Mouse (Mus musculus) kidney, postnatal 0 days (tissue): ENCODE measurements around the gene Pkn3. TPM values are rescaled to one million over a fixed set of nuclear protein-coding genes. Genes with fewer than 3 reads are reported as not detected.
"Not testable (repeated sequence)": the region's sequence is repeated elsewhere in the genome, so short reads cannot be mapped to it uniquely, and the experiment has no call there.

Source experiments
- ATAC-seq: fragments of 200-750 bp; cut with Nextera tagmentation; replicated peaks from 2 replicates; pipeline ENCODE4 v1.8.0; 2017; ENCODE audit warnings: low read depth, moderate number of reproducible peaks, moderate TSS enrichment, moderate library complexity; ENCODE audit not compliant: low FRiP score
- DNase-seq: peaks from one replicate; pipeline ENCODE4 v3.0.0-alpha.2; 2016; ENCODE audit warnings: low spot score
- H3K27ac ChIP-seq: fragments of 300-500 bp; sonication (generic); 2 replicates; pipeline ENCODE4 v1.5.1; 2014; ENCODE audit warnings: mild to moderate bottlenecking
- H3K27me3 ChIP-seq: fragments of 300-500 bp; sonication (generic); 2 replicates; pipeline ENCODE4 v1.6.1; 2014; ENCODE audit warnings: low read length, mixed read lengths; ENCODE audit not compliant: insufficient read depth
- H3K36me3 ChIP-seq: fragments of 300-500 bp; sonication (generic); 2 replicates; pipeline ENCODE4 v1.6.1; 2014; ENCODE audit warnings: low read length, mixed read lengths; ENCODE audit not compliant: insufficient read depth
- H3K4me1 ChIP-seq: fragments of 300-500 bp; sonication (generic); replicated peaks from 2 replicates; pipeline ENCODE4 v1.6.1; 2014; ENCODE audit warnings: antibody characterized with exemption, low read length, mixed read lengths; ENCODE audit not compliant: insufficient read depth
- H3K4me2 ChIP-seq: fragments of 300-500 bp; sonication (generic); 2 replicates; pipeline ENCODE4 v1.6.1; 2014; ENCODE audit warnings: mild to moderate bottlenecking, low read length, moderate library complexity, mixed read lengths
- H3K4me3 ChIP-seq: fragments of 300-500 bp; sonication (generic); replicated peaks from 2 replicates; pipeline ENCODE4 v1.5.1; 2014; ENCODE audit warnings: low read depth, low read length
- H3K9ac ChIP-seq: fragments of 300-500 bp; sonication (generic); 2 replicates; pipeline ENCODE4 v1.6.1; 2014; ENCODE audit warnings: low read depth, low read length
- H3K9me3 ChIP-seq: fragments of 300-500 bp; sonication (generic); replicated peaks from 2 replicates; pipeline ENCODE4 v1.6.1; 2016; ENCODE audit warnings: low read length, inconsistent platforms, mixed read lengths
- CTCF ChIP-seq: IDR thresholded peaks from 2 replicates; pipeline ENCODE4 v1.5.1; 2016; ENCODE audit warnings: antibody characterized with exemption, low read depth, mild to moderate bottlenecking, moderate library complexity
- WGBS: fragments of 180-500 bp; shearing (Covaris S2); extraction: QIAGEN DNeasy Blood & Tissue Kit; methylation state at CpG from one replicate; pipeline ENCODE4 v1.1.7; 2014; 5-methylcytosine and 5-hydroxymethylcytosine counted together
- polyA plus RNA-seq: library from polyadenylated mRNA; unstranded; fragments of >200 nt; fragmentation: Nextera tagmentation; extraction: Ambion mirVana; gene quantifications from 2 replicates; pipeline ENCODE4 v1.2.1, GENCODE M21; 2015

Gene Pkn3
- polyA plus RNA-seq, 1 experiment from 2014 or later = 6.4 TPM

DNA sequence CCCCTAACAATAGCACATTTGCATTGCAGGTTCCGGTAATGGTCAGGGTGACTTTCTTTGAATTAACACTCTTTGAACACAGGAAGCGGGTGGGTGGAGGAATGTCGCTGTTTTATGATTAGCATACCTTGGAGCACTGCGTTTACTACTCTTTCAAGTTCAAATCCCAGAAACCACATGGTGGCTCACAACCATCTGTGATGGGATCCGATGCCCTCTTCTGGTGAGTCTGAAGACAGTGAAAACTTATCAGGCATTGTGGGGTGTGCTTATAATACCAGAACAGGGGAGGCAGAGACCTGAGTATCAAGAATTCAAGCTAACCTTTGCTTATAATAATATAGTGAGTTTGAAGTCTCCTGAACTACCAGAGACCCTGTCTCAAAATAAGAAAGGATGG lies 53.8 kb downstream of the Pkn3 start:
- not testable (repeated sequence) for ATAC-seq
- WGBS = 44% methylated on average over 5 of the region's 5 CpGs
- peak; percentile 42 for TF ChIP-seq CTCF

DNA sequence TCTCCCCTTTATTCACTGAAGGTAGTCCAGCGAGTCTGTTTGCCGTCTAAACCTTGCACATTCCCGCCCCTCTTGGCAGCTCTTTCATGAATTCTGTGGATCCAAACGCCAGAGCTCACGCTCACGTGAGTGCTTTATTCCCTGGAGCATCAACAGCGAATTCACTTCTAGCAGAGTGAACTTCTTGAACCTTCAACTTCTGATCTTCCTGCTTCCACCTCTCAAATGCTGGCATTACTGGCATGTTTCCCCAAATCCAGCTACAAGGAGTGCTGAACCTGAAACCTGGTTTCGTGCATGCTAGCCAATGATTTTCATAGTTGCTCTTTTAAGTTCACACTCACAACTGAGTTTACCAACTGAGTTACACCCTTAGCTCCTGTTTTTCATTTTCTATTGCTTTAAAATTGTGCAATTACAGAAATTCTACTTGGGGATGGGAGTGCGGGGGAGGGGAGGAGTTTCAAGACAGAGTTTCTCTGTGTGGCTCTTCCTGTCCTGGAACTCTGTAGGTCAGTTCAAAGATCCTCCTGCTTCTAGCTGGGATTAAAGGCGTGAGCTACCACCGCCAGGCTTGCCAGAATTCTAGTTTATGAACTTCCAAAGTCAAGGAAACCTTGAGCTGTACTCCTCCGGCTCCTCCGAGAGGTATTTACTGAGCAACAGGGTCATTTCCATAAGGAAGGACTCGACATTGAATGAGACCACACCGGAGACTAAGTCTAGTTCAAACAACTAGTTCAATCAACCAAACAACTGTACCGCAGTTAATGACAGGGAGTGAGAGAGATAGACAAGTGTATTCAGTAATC lies 55.5 kb downstream of the Pkn3 start:
- TF ChIP-seq CTCF = no peak
- 11% methylated on average over 16 of the region's 16 CpGs for WGBS
- 0 out of 2 replicates have a peak, but pooled peaks cover 12% of the 10 kb centered on the region for H3K4me1 ChIP-seq
- H3K36me3 ChIP-seq = peaks cover 12% of the 10 kb centered on the region
- ATAC-seq (peak; percentile 55), DNase-seq (peak; percentile 69)
- peak overlapping the region; percentile 80 for H3K9ac ChIP-seq
- H3K4me2 ChIP-seq = peak overlapping the region; percentile 90
- H3K27ac ChIP-seq = peak overlapping the region; percentile 90
- peak overlapping the region; percentile 92 for H3K4me3 ChIP-seq
- no peaks in the 10 kb centered on the region for H3K9me3 ChIP-seq
- no peaks in the 10 kb centered on the region for H3K27me3 ChIP-seq

More for the DNA sequence above, 53.8 kb downstream of the Pkn3 start:
- H3K4me3 ChIP-seq, H3K9ac ChIP-seq, H3K27ac ChIP-seq, H3K9me3 ChIP-seq, DNase-seq, H3K4me2 ChIP-seq, H3K36me3 ChIP-seq, H3K27me3 ChIP-seq: not testable (repeated sequence)
- H3K4me1 ChIP-seq = 0 out of 2 replicates have a peak, but pooled peaks cover 12% of the 10 kb centered on the region

DNA sequence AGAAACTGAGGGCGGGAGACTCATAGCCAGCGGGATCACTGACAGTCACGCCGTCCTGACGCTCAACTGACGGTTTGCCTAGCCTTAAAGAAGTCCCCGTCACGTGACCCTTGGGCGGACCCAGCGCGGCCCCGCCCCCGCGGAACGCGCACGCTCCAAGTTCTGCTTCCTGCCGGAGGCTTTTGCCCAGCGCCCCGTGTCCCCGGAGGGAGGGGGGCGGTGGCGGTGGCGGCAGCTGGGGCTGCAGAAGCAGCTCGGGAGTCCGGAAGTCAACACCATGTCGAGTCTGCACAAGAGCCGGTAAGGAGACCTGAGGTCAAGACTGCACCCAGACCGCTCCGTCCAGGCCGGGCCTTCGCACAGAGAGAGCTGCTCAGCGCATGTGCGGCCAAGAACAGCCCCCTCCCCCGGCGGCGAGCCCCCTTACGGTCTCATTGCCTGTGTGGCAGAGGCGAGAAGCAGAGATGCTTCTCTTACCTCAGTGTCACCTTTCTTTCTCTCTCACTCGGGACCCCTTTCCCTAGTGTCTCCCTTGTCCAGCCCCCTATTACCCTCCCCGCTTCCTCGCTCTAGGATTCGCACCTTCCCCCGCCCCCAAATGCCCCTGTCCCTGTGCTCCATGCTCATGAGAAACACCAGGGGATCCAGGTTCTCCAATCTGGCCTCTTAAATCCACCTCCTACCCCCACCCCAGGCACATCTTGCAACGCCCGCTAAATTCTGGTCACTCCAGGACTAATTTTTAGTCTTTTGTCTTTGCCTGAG lies 56.3 kb downstream of the Pkn3 start, which contains the start of gene Tbc1d13:
Gene Tbc1d13, plus strand, starts transcription at position 134 of the 765 bp plus-strand sequence.
- peak within 1 kb of the TSS; percentile 80 for H3K9ac ChIP-seq
- under 1% methylated on average over 42 of the region's 46 CpGs for WGBS
- peaks cover 12% of the 10 kb centered on the region for H3K36me3 ChIP-seq
- peak; percentile 90 for ATAC-seq
- peak within 1 kb of the TSS; percentile 90 for H3K27ac ChIP-seq
- 0 out of 2 replicates have a peak, but pooled peaks cover 12% of the 10 kb centered on the region for H3K4me1 ChIP-seq
- TF ChIP-seq CTCF = peak; percentile 12
- no peaks in the 10 kb centered on the region for H3K9me3 ChIP-seq
- H3K27me3 ChIP-seq = no peaks in the 10 kb centered on the region
- peak within 1 kb of the TSS; percentile 92 for H3K4me3 ChIP-seq
- peak within 1 kb of the TSS; percentile 90 for H3K4me2 ChIP-seq
- DNase-seq = peak; percentile 97

DNA sequence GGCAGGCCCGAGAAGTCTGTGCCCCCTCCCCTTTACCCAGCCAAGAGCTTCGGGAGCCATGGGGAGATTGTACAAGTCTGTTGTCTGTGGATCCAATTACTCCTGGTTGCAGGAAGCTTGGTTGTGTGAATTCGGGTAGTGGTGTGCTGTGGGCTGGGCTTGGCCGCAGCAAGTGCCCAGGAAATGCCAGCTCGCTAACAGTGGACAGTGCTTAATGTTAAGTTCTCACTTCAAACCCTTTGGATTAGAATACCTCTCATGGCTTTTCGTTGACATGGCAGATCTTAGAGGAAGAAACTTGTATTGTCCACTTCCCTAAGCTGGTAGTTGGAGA lies 56.9 kb downstream of the Pkn3 start:
- ATAC-seq = no peak; the same call in 1 of the 2 replicates
- DNase-seq = peak; percentile 10
- H3K36me3 ChIP-seq = peaks cover 15% of the 10 kb centered on the region
- TF ChIP-seq CTCF = no peak
- H3K9me3 ChIP-seq = no peaks in the 10 kb centered on the region
- WGBS = 11% methylated on average over 6 of the region's 6 CpGs
- H3K27me3 ChIP-seq = no peaks in the 10 kb centered on the region
- peak overlapping the region; percentile 92 for H3K4me3 ChIP-seq
- H3K4me1 ChIP-seq = 0 out of 2 replicates have a peak, but pooled peaks cover 12% of the 10 kb centered on the region
- peak overlapping the region; percentile 80 for H3K9ac ChIP-seq
- peak overlapping the region; percentile 90 for H3K27ac ChIP-seq
- peak overlapping the region; percentile 90 for H3K4me2 ChIP-seq

DNA sequence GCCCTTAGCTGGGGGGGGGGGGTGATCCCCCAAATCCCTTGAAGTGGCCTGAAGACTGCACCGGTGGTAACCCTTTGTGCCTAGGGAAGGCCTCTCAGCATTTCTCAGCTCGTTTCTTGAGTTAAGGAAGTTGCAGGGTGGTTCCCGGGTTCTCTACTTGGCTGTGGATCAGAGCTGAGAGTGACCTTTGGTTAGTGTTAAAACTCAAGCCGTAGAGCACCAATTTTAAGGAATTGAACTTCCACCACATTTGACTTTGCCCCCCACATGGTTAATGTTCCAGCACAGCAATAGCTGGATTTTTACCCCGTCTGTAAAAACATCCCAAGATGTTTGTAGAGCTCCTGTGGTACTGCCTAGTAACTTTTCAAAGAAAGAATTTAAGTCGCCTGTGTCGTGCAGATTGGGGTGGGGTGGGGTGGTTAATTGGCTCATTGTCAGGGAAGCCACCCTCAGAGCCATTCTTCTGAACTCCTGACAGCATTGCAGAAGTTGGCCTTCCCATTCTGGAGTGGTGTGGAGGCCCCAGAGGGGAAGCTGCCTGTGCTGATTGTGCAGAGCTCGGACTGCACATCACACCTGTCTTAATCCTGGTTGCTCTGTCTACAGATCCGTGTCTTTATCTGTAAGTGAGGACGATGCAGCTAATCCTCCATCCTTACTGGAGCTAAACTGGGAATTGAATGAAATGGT lies 57.6 kb downstream of the Pkn3 start:
- peak overlapping the region; percentile 90 for H3K27ac ChIP-seq

DNA sequence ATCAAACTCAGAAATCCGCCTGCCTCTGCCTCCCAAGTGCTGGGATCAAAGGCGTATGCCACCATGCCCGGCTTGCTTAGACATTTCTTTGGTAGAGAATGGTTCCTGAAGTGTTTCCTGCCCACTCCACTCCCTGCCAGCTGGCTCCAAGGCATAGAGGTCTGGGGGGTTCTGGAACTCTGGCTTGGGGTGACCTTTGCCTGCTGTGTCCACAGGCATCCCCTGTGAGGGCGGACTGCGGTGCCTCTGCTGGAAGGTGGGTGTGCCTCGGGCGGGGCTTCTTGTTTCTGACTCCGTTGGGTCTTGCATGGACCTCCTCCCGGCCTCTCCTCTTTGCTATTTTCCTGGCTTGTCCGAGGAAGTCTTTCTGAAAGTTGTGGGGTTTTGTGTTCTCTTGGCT lies 59.0 kb downstream of the Pkn3 start:
- 0 out of 2 replicates have a peak, but pooled peaks cover 12% of the 10 kb centered on the region for H3K4me1 ChIP-seq
- H3K4me2 ChIP-seq = no peak overlapping the region
- no peaks in the 10 kb centered on the region for H3K27me3 ChIP-seq
- H3K9ac ChIP-seq = no peak overlapping the region
- no peak overlapping the region for H3K4me3 ChIP-seq
- ATAC-seq (no peak), DNase-seq (no peak)
- peaks cover 30% of the 10 kb centered on the region for H3K36me3 ChIP-seq
- TF ChIP-seq CTCF = no peak
- 88% methylated on average over 10 of the region's 10 CpGs for WGBS
- no peaks in the 10 kb centered on the region for H3K9me3 ChIP-seq
- no peak overlapping the region for H3K27ac ChIP-seq

More for the DNA sequence above, 57.6 kb downstream of the Pkn3 start:
- Histone ChIP-seq H3K9me3 (no peaks in the 10 kb centered on the region), H3K27me3 (no peaks in the 10 kb centered on the region), H3K4me1 (0 out of 2 replicates have a peak, but pooled peaks cover 12% of the 10 kb centered on the region), H3K36me3 (peaks cover 17% of the 10 kb centered on the region), H3K9ac (peak overlapping the region; percentile 80), H3K4me2 (peak overlapping the region; percentile 90), H3K4me3 (peak overlapping the region; percentile 92)
- no peak for TF ChIP-seq CTCF
- 54% methylated on average over 10 of the region's 10 CpGs for WGBS
- DNase-seq = peak; percentile 11
- ATAC-seq = no peak

DNA sequence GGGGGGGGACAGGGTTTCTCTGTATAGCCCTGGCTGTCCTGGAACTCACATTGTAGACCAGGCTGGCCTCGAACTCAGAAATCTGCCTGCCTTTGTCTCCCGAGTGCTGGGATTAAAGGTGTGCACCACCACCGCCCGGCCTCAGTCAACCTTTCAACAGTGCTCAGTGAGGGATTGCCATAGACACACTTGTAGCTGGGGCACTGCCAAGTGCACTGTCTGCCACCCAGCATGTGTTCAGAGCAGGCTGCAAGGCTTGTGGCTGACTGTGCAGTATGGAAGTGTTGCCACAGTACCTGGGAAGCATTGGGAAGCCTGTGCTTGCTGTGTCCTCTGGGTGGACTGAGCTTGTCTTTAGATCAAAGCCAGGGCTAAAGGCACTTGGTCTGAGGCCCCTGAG lies 62.5 kb downstream of the Pkn3 start:
- H3K36me3 ChIP-seq = peaks cover 62% of the 10 kb centered on the region
- not testable (repeated sequence) for H3K27ac ChIP-seq, DNase-seq, ATAC-seq, H3K4me3 ChIP-seq, H3K9me3 ChIP-seq, H3K9ac ChIP-seq, H3K27me3 ChIP-seq, H3K4me2 ChIP-seq, H3K4me1 ChIP-seq
- 98% methylated on average over 4 of the region's 4 CpGs for WGBS
